Mouse (Mus musculus) neural tube, embryonic 15.5 days (tissue): ENCODE data around the gene Ncoa1. TPM values are rescaled to one million over a fixed set of nuclear protein-coding genes. Genes with fewer than 3 reads are reported as not detected.
"Not testable (repeated sequence)": the region's sequence is repeated elsewhere in the genome, so short reads cannot be mapped to it uniquely, and the experiment has no call there.

Experiments
- ATAC-seq: fragments of 200-750 bp; cut with Nextera tagmentation; 2 replicates; pipeline ENCODE4 v1.8.0; 2017; ENCODE audit warnings: mild to moderate bottlenecking, moderate TSS enrichment, moderate library complexity; ENCODE audit not compliant: low FRiP score
- H3K27ac ChIP-seq: fragments of 300-500 bp; sonication (generic); replicated peaks from 2 replicates; pipeline ENCODE4 v1.5.1; 2015; ENCODE audit warnings: mild to moderate bottlenecking, inconsistent platforms
- H3K27me3 ChIP-seq: fragments of 300-500 bp; sonication (generic); replicated peaks from 2 replicates; pipeline ENCODE4 v1.6.1; 2015; ENCODE audit warnings: inconsistent platforms
- H3K36me3 ChIP-seq: fragments of 300-500 bp; sonication (generic); 2 replicates; pipeline ENCODE4 v1.6.1; 2015; ENCODE audit warnings: inconsistent platforms
- H3K4me1 ChIP-seq: fragments of 300-500 bp; sonication (generic); 2 replicates; pipeline ENCODE4 v1.6.1; 2015; ENCODE audit warnings: inconsistent platforms
- H3K4me2 ChIP-seq: fragments of 300-500 bp; sonication (generic); 2 replicates; pipeline ENCODE4 v1.6.1; 2015; ENCODE audit warnings: inconsistent platforms, mild to moderate bottlenecking, moderate library complexity
- H3K4me3 ChIP-seq: fragments of 300-500 bp; sonication (generic); replicated peaks from 2 replicates; pipeline ENCODE4 v1.5.1; 2015; ENCODE audit warnings: mild to moderate bottlenecking, inconsistent platforms
- H3K9ac ChIP-seq: fragments of 300-500 bp; sonication (generic); replicated peaks from 2 replicates; pipeline ENCODE4 v1.6.1; 2015; ENCODE audit warnings: mild to moderate bottlenecking, inconsistent platforms
- H3K9me3 ChIP-seq: fragments of 300-500 bp; sonication (generic); replicated peaks from 2 replicates; pipeline ENCODE4 v1.6.1; 2016; ENCODE audit warnings: inconsistent platforms
- WGBS: fragments of 180-500 bp; shearing (Covaris S2); methylation state at CpG from one replicate; pipeline ENCODE4 v1.1.7; 2015; ENCODE audit warnings: mixed read lengths; 5-methylcytosine and 5-hydroxymethylcytosine counted together
- polyA plus RNA-seq: library from polyadenylated mRNA; unstranded; fragments of >200 nt; fragmentation: Nextera tagmentation; extraction: Ambion mirVana; gene quantifications from 2 replicates; pipeline ENCODE4 v1.2.1, GENCODE M21; 2015

Gene Ncoa1
- polyA plus RNA-seq, 1 experiment from 2014 or later = 15.8 TPM

- no peak for ATAC-seq
- Histone ChIP-seq H3K9me3 (no peaks in the 10 kb centered on the region), H3K36me3 (no peaks in the 10 kb centered on the region), H3K27ac (no peak overlapping the region), H3K27me3 (no peaks in the 10 kb centered on the region), H3K9ac (no peak overlapping the region), H3K4me3 (no peak overlapping the region), H3K4me2 (no peak overlapping the region), H3K4me1 (peaks cover 10% of the 10 kb centered on the region)
- 71% methylated on average over 2 of the region's 2 CpGs for WGBS
These were observed 7.9 kb downstream of the Ncoa1 start for GRCm38 (mm10) chr12:4469115-4469514.

- Histone ChIP-seq H3K27me3 (no peaks in the 10 kb centered on the region), H3K4me2 (no peak overlapping the region), H3K36me3 (no peaks in the 10 kb centered on the region), H3K4me3 (no peak overlapping the region), H3K9ac (no peak overlapping the region), H3K9me3 (no peaks in the 10 kb centered on the region), H3K4me1 (no peaks in the 10 kb centered on the region), H3K27ac (no peak overlapping the region)
- ATAC-seq = no peak
- WGBS = 97% methylated on average over 2 of the region's 2 CpGs
These were observed 13.3 kb downstream of the Ncoa1 start for GRCm38 (mm10) chr12:4463701-4464100.

GRCm38 (mm10) chr12:4462420-4462819 is 14.6 kb downstream of the Ncoa1 start:
- Histone ChIP-seq H3K9ac (no peak overlapping the region), H3K4me1 (no peaks in the 10 kb centered on the region), H3K36me3 (no peaks in the 10 kb centered on the region), H3K9me3 (no peaks in the 10 kb centered on the region), H3K27ac (no peak overlapping the region), H3K27me3 (no peaks in the 10 kb centered on the region), H3K4me3 (no peak overlapping the region), H3K4me2 (no peak overlapping the region)
- 84% methylated on average over 1 of the region's 1 CpGs for WGBS
- no peak for ATAC-seq

- no peaks in the 10 kb centered on the region for H3K4me1 ChIP-seq
- no peak overlapping the region for H3K9ac ChIP-seq
- H3K27me3 ChIP-seq = no peaks in the 10 kb centered on the region
- no peak overlapping the region for H3K4me3 ChIP-seq
- no peak for ATAC-seq
- H3K27ac ChIP-seq = no peak overlapping the region
- H3K4me2 ChIP-seq = no peak overlapping the region
- no peaks in the 10 kb centered on the region for H3K36me3 ChIP-seq
- 92% methylated on average over 2 of the region's 2 CpGs for WGBS
- no peaks in the 10 kb centered on the region for H3K9me3 ChIP-seq
These were observed 16.0 kb downstream of the Ncoa1 start for GRCm38 (mm10) chr12:4460990-4461389.

DNA sequence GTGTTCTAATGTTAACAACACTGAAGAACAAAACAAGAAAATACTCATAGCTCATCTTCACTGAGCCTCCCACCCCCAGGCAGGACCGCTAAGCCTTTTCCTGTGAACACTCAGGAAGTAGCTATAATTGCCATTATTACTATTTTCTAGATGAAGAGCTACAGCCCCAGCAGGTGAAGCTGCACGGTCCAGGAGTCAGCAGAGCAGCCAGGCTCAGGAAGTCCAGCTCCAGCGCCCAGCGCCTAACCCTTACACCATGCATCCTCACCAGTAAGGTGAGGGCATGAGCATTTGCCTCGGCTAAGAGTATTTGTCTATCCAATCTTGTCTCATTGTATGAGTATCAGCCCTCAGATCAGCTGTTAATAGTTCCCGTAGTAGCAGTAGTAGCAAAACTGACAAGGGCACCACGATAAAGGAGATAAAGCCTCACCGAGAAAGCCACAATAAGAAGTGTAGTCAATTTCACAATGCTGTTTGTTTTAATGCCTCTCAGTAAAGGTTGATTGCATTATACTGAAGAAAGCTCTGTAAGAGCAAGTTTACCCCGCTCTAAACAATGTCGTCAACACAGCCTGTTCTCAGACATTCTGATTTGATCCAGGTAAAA is 21.9 kb downstream of the Ncoa1 start:
- 71% methylated on average over 10 of the region's 10 CpGs for WGBS
- no peaks in the 10 kb centered on the region for H3K27me3 ChIP-seq
- no peak overlapping the region for H3K4me2 ChIP-seq
- peaks cover 12% of the 10 kb centered on the region for H3K4me1 ChIP-seq
- H3K9ac ChIP-seq = no peak overlapping the region
- H3K27ac ChIP-seq = no peak overlapping the region
- no peaks in the 10 kb centered on the region for H3K9me3 ChIP-seq
- no peaks in the 10 kb centered on the region for H3K36me3 ChIP-seq
- H3K4me3 ChIP-seq = no peak overlapping the region
- no peak for ATAC-seq

DNA sequence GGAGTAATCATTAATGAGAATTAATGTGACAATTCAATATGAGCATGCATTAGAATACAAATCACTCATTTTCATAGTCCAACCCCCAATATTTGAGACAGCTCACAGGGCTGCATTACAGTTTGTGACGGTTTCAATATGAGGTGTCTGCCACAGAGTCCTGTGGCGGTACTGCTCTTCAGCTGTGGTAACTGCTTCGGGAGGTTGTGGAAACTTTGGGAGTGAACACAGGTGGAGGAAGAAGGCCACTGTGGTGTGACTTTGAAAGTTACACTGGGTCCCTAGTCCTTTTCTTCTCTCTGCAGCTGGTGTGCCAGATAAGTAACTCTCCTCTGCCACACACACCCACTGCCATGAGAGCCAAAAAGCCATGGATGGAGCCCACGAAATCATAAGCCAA is 22.7 kb downstream of the Ncoa1 start:
- H3K4me1 ChIP-seq = peaks cover 12% of the 10 kb centered on the region
- 88% methylated on average over 4 of the region's 4 CpGs for WGBS
- H3K9me3 ChIP-seq = no peaks in the 10 kb centered on the region
- H3K27ac ChIP-seq = no peak overlapping the region
- H3K27me3 ChIP-seq = no peaks in the 10 kb centered on the region
- H3K4me3 ChIP-seq = no peak overlapping the region
- H3K9ac ChIP-seq = no peak overlapping the region
- no peak overlapping the region for H3K4me2 ChIP-seq
- no peak for ATAC-seq
- H3K36me3 ChIP-seq = no peaks in the 10 kb centered on the region

- Histone ChIP-seq H3K4me1 (peaks cover 12% of the 10 kb centered on the region), H3K9me3 (no peaks in the 10 kb centered on the region), H3K4me2 (no peak overlapping the region), H3K27me3 (no peaks in the 10 kb centered on the region), H3K36me3 (no peaks in the 10 kb centered on the region), H3K9ac (no peak overlapping the region), H3K27ac (no peak overlapping the region), H3K4me3 (no peak overlapping the region)
- no peak for ATAC-seq
These were observed 24.7 kb downstream of the Ncoa1 start for GRCm38 (mm10) chr12:4452233-4452632.

DNA sequence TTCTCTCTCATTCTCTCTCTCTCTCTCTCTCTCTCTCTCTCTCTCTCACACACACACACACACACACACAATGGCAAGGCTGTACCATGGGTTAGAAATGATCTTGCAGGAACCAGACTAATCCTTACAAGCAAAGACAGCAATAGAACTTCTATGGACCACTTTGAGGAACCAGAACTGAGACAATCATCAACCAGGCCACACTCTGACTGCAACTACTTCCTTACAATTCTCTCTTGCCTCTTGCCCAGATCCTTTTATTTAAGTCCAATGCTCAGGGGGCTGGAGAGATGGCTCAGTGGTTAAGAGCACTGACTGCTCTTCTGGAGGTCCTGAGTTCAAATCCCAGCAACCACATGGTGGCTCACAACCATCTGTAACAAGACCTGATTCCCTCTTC is 26.5 kb downstream of the Ncoa1 start:
- not testable (repeated sequence) for ATAC-seq, H3K9ac ChIP-seq, H3K4me3 ChIP-seq, H3K4me2 ChIP-seq, H3K9me3 ChIP-seq, H3K27ac ChIP-seq, H3K36me3 ChIP-seq, H3K27me3 ChIP-seq
- H3K4me1 ChIP-seq = peaks cover 12% of the 10 kb centered on the region

DNA sequence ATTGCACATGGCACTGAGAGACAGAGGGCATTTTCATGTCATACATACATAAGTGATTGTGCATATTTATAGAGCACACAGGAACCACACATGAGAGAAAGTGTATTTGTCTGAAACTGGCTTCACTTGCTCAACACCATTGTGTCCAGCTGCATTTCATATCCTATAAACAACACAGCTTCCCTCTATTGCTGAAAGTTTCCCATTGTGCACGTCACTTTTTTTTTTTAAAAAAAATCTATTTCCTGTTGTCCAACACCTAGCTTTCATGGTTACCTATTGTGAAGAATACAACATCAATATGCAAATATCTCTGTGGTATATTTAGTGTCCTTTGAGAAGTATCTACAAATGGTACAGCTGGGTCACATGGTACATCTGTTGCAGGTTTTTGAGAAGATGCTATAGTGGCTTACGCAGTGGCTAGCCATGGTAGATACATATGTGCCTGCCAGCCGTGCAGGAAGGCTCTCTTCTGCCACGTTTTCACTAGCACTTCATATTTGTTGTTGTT is 28.8 kb downstream of the Ncoa1 start:
- Histone ChIP-seq H3K27me3 (no peaks in the 10 kb centered on the region), H3K9ac (no peak overlapping the region), H3K4me3 (no peak overlapping the region), H3K4me1 (peaks cover 3% of the 10 kb centered on the region), H3K27ac (no peak overlapping the region), H3K4me2 (no peak overlapping the region), H3K36me3 (no peaks in the 10 kb centered on the region), H3K9me3 (no peaks in the 10 kb centered on the region)
- WGBS = 89% methylated on average over 4 of the region's 4 CpGs
- no peak for ATAC-seq

DNA sequence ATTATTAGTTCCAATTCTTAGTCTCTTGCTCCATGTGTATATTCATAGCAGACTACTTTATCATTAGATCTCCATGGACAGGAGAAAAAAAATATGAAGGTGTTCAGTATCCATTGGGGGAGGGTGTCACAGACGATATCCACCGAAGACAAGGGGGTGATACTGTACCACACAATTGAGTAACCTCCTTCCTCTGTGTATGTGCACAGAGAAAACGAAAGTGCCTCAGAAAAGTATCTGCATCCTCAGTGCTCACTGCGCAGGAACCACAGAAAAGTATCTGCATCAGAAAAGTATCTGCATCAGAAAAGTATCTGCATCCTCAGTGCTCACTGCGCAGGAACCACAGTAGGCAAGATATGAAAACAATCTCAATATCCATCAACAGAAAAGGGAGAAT is 32.0 kb downstream of the Ncoa1 start:
- WGBS = 90% methylated on average over 5 of the region's 5 CpGs
- Histone ChIP-seq H3K4me3 (no peak overlapping the region), H3K27ac (no peak overlapping the region), H3K36me3 (no peaks in the 10 kb centered on the region), H3K4me2 (no peak overlapping the region), H3K9ac (no peak overlapping the region), H3K27me3 (no peaks in the 10 kb centered on the region), H3K4me1 (no peaks in the 10 kb centered on the region), H3K9me3 (no peaks in the 10 kb centered on the region)
- no peak for ATAC-seq

DNA sequence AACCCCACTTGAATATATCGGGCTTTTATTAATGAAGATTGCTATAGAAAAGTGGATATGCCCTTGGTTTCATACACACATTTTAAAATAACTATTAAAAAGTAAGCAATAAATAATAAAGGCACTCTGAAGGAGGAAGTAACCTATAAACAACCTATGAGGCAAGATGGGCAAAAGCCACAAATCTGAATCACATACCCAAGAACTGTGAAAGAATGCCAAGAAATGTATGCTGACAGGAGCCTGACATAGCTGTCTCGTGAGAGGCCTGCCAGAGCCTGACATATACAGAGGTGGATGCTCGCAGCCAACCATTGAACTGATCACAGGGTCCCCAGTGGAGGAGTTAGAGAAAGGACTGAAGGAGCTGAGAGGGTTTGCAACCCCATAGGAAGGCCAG is 35.5 kb downstream of the Ncoa1 start:
- Histone ChIP-seq H3K4me3 (no peak overlapping the region), H3K36me3 (no peaks in the 10 kb centered on the region), H3K9me3 (no peaks in the 10 kb centered on the region), H3K27ac (no peak overlapping the region), H3K9ac (no peak overlapping the region), H3K4me2 (no peak overlapping the region), H3K27me3 (no peaks in the 10 kb centered on the region), H3K4me1 (no peaks in the 10 kb centered on the region)
- WGBS = 82% methylated on average over 3 of the region's 3 CpGs
- no peak for ATAC-seq

DNA sequence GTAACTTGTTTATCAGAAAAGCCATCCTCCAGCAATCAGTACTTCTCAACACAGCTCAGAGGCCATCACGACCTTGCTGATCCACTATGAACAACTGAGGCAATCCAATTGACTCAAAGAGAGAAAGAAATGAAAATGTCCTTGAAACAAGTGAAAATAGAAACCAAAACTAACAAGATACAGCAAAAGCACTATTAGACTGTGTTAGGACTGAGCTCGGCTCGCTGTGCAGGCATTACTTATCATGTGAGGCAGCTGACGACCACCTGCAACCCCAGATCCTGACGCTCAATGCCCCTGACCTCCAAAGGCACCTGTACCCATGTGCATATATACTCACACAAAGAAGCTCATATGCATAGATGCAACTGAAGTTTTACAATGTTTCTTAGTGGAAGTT is 40.8 kb downstream of the Ncoa1 start:
- H3K4me3 ChIP-seq = no peak overlapping the region
- no peak overlapping the region for H3K27ac ChIP-seq
- H3K9me3 ChIP-seq = no peaks in the 10 kb centered on the region
- no peak overlapping the region for H3K9ac ChIP-seq
- H3K4me1 ChIP-seq = peaks cover 3% of the 10 kb centered on the region; the same call in 1 of the 2 replicates
- WGBS = 85% methylated on average over 5 of the region's 5 CpGs
- no peaks in the 10 kb centered on the region for H3K27me3 ChIP-seq
- H3K4me2 ChIP-seq = no peak overlapping the region
- no peaks in the 10 kb centered on the region for H3K36me3 ChIP-seq
- no peak for ATAC-seq

- peaks cover 3% of the 10 kb centered on the region; the same call in 1 of the 2 replicates for H3K4me1 ChIP-seq
- H3K9ac ChIP-seq = no peak overlapping the region
- no peak overlapping the region for H3K27ac ChIP-seq
- no peaks in the 10 kb centered on the region for H3K27me3 ChIP-seq
- no peak for ATAC-seq
- no peak overlapping the region for H3K4me3 ChIP-seq
- no peaks in the 10 kb centered on the region for H3K36me3 ChIP-seq
- no peaks in the 10 kb centered on the region for H3K9me3 ChIP-seq
- no peak overlapping the region for H3K4me2 ChIP-seq
- WGBS = 91% methylated on average over 2 of the region's 2 CpGs
These were observed 43.4 kb downstream of the Ncoa1 start for GRCm38 (mm10) chr12:4433549-4433948.
